Mouse (Mus musculus): ENCODE measurements around the gene Lman1l. TPM values are rescaled to one million over a fixed set of nuclear protein-coding genes. Genes with fewer than 3 reads are reported as not detected.

Lman1l gene
- not detected in 2 replicates for polyA plus RNA-seq (2016; fragmentation: Nextera tagmentation; extraction: Ambion mirVana)

GRCm38 (mm10) chr9:57620674-57621073 lies at the start of gene Lman1l:
Lman1l (minus strand) TSS chr9:57620774.
- WGBS = 84% methylated on average over 5 of the region's 5 CpGs

GRCm38 (mm10) chr9:57669566-57669965 lies 49.0 kb upstream of the Lman1l start:
- Histone ChIP-seq H3K4me2 (no peak overlapping the region), H3K36me3 (no peaks in the 10 kb centered on the region), H3K27ac (ENCODE audit: poor library complexity, severe bottlenecking) (no peak overlapping the region), H3K4me3 (no peak overlapping the region), H3K9ac (no peak overlapping the region), H3K27me3 (replicated peaks) (0 out of 2 replicates have a peak, but pooled peaks cover 9% of the 10 kb centered on the region), H3K4me1 (replicated peaks) (peaks cover 6% of the 10 kb centered on the region; the same call in 1 of the 2 replicates), H3K9me3 (replicated peaks) (no peaks in the 10 kb centered on the region)
- WGBS = 78% methylated on average over 3 of the region's 3 CpGs
- no peak for ATAC-seq (ENCODE audit: insufficient number of reproducible peaks, low FRiP score)

More at GRCm38 (mm10) chr9:57620674-57621073, at the start of gene Lman1l:
- Histone ChIP-seq H3K36me3 (peaks cover 16% of the 10 kb centered on the region), H3K27ac (ENCODE audit: poor library complexity, severe bottlenecking) (no peak within 1 kb of the TSS), H3K9ac (no peak within 1 kb of the TSS), H3K9me3 (replicated peaks) (no peaks in the 10 kb centered on the region), H3K4me2 (no peak within 1 kb of the TSS), H3K27me3 (replicated peaks) (0 out of 2 replicates have a peak, but pooled peaks cover 3% of the 10 kb centered on the region), H3K4me1 (replicated peaks) (no peaks in the 10 kb centered on the region), H3K4me3 (no peak within 1 kb of the TSS)
- ATAC-seq (ENCODE audit: insufficient number of reproducible peaks, low FRiP score) = no peak

- Histone ChIP-seq H3K4me2 (no peak overlapping the region), H3K27ac (ENCODE audit: poor library complexity, severe bottlenecking) (no peak overlapping the region), H3K36me3 (no peaks in the 10 kb centered on the region), H3K4me1 (replicated peaks) (peaks cover 6% of the 10 kb centered on the region; the same call in 1 of the 2 replicates), H3K9ac (no peak overlapping the region), H3K9me3 (replicated peaks) (no peaks in the 10 kb centered on the region; the same call in 1 of the 2 replicates), H3K4me3 (no peak overlapping the region), H3K27me3 (replicated peaks) (0 out of 2 replicates have a peak, but pooled peaks cover 9% of the 10 kb centered on the region)
- no peak for ATAC-seq (ENCODE audit: insufficient number of reproducible peaks, low FRiP score)
- WGBS = 38% methylated on average over 1 of the region's 1 CpGs
Observed at GRCm38 (mm10) chr9:57668277-57668676, 47.7 kb upstream of the Lman1l start.

- no peak for ATAC-seq (ENCODE audit: insufficient number of reproducible peaks, low FRiP score)
- Histone ChIP-seq H3K4me2 (no peak overlapping the region), H3K4me3 (no peak overlapping the region), H3K9ac (no peak overlapping the region), H3K27me3 (replicated peaks) (0 out of 2 replicates have a peak, but pooled peaks cover 9% of the 10 kb centered on the region), H3K27ac (ENCODE audit: poor library complexity, severe bottlenecking) (no peak overlapping the region), H3K36me3 (no peaks in the 10 kb centered on the region), H3K9me3 (replicated peaks) (no peaks in the 10 kb centered on the region; the same call in 1 of the 2 replicates), H3K4me1 (replicated peaks) (peaks cover 6% of the 10 kb centered on the region; the same call in 1 of the 2 replicates)
- 59% methylated on average over 11 of the region's 11 CpGs for WGBS
Observed at GRCm38 (mm10) chr9:57667817-57668216, 47.2 kb upstream of the Lman1l start.

- Histone ChIP-seq H3K27ac (ENCODE audit: poor library complexity, severe bottlenecking) (no peak overlapping the region), H3K9ac (no peak overlapping the region), H3K36me3 (no peaks in the 10 kb centered on the region), H3K4me3 (no peak overlapping the region), H3K9me3 (replicated peaks) (no peaks in the 10 kb centered on the region; the same call in 1 of the 2 replicates), H3K27me3 (replicated peaks) (0 out of 2 replicates have a peak, but pooled peaks cover 9% of the 10 kb centered on the region), H3K4me1 (replicated peaks) (peaks cover 6% of the 10 kb centered on the region; the same call in 1 of the 2 replicates), H3K4me2 (no peak overlapping the region)
- ATAC-seq (ENCODE audit: insufficient number of reproducible peaks, low FRiP score) = no peak
- 68% methylated on average over 3 of the region's 3 CpGs for WGBS
Observed at GRCm38 (mm10) chr9:57667136-57667535, 46.6 kb upstream of the Lman1l start.

- H3K4me3 ChIP-seq = no peak overlapping the region
- H3K4me2 ChIP-seq = no peak overlapping the region
- H3K9me3 ChIP-seq (replicated peaks) = no peaks in the 10 kb centered on the region; the same call in 1 of the 2 replicates
- no peak overlapping the region for H3K9ac ChIP-seq
- 84% methylated on average over 8 of the region's 8 CpGs for WGBS
- H3K36me3 ChIP-seq = no peaks in the 10 kb centered on the region
- peaks cover 6% of the 10 kb centered on the region; the same call in 1 of the 2 replicates for H3K4me1 ChIP-seq (replicated peaks)
- 0 out of 2 replicates have a peak, but pooled peaks cover 9% of the 10 kb centered on the region for H3K27me3 ChIP-seq (replicated peaks)
- H3K27ac ChIP-seq (ENCODE audit: poor library complexity, severe bottlenecking) = no peak overlapping the region
- no peak for ATAC-seq (ENCODE audit: insufficient number of reproducible peaks, low FRiP score)
Observed at GRCm38 (mm10) chr9:57666536-57666935, 46.0 kb upstream of the Lman1l start.

- no peak for ATAC-seq (ENCODE audit: insufficient number of reproducible peaks, low FRiP score)
Observed at GRCm38 (mm10) chr9:57664616-57665015, 44.0 kb upstream of the Lman1l start.

GRCm38 (mm10) chr9:57661552-57661951 lies 41.0 kb upstream of the Lman1l start:
- Histone ChIP-seq H3K4me3 (no peak overlapping the region), H3K27me3 (replicated peaks) (0 out of 2 replicates have a peak, but pooled peaks cover 3% of the 10 kb centered on the region), H3K4me2 (no peak overlapping the region), H3K4me1 (replicated peaks) (no peaks in the 10 kb centered on the region), H3K9me3 (replicated peaks) (no peaks in the 10 kb centered on the region; the same call in 1 of the 2 replicates), H3K36me3 (no peaks in the 10 kb centered on the region), H3K9ac (no peak overlapping the region), H3K27ac (ENCODE audit: poor library complexity, severe bottlenecking) (no peak overlapping the region)
- 12% methylated on average over 3 of the region's 3 CpGs for WGBS
- no peak for ATAC-seq (ENCODE audit: insufficient number of reproducible peaks, low FRiP score)

More at GRCm38 (mm10) chr9:57664616-57665015, 44.0 kb upstream of the Lman1l start:
- H3K27me3 ChIP-seq (replicated peaks) = 0 out of 2 replicates have a peak, but pooled peaks cover 9% of the 10 kb centered on the region
- no peak overlapping the region for H3K4me3 ChIP-seq
- H3K9me3 ChIP-seq (replicated peaks) = no peaks in the 10 kb centered on the region; the same call in 1 of the 2 replicates
- H3K27ac ChIP-seq (ENCODE audit: poor library complexity, severe bottlenecking) = no peak overlapping the region
- no peak overlapping the region for H3K4me2 ChIP-seq
- H3K4me1 ChIP-seq (replicated peaks) = peaks cover 6% of the 10 kb centered on the region; the same call in 1 of the 2 replicates
- WGBS = 51% methylated on average over 7 of the region's 7 CpGs
- H3K9ac ChIP-seq = no peak overlapping the region
- H3K36me3 ChIP-seq = no peaks in the 10 kb centered on the region

- Histone ChIP-seq H3K27ac (ENCODE audit: poor library complexity, severe bottlenecking) (no peak overlapping the region), H3K36me3 (no peaks in the 10 kb centered on the region), H3K4me1 (replicated peaks) (peaks cover 5% of the 10 kb centered on the region; the same call in 1 of the 2 replicates), H3K9ac (no peak overlapping the region), H3K9me3 (replicated peaks) (no peaks in the 10 kb centered on the region; the same call in 1 of the 2 replicates), H3K4me3 (no peak overlapping the region), H3K27me3 (replicated peaks) (0 out of 2 replicates have a peak, but pooled peaks cover 3% of the 10 kb centered on the region), H3K4me2 (no peak overlapping the region)
- 56% methylated on average over 6 of the region's 6 CpGs for WGBS
- no peak for ATAC-seq (ENCODE audit: insufficient number of reproducible peaks, low FRiP score)
Observed at GRCm38 (mm10) chr9:57660501-57660900, 39.9 kb upstream of the Lman1l start.

- Histone ChIP-seq H3K9ac (no peak overlapping the region), H3K36me3 (no peaks in the 10 kb centered on the region), H3K4me2 (no peak overlapping the region), H3K27me3 (replicated peaks) (peaks cover 4% of the 10 kb centered on the region; the same call in 1 of the 2 replicates), H3K9me3 (replicated peaks) (no peaks in the 10 kb centered on the region; the same call in 1 of the 2 replicates), H3K4me1 (replicated peaks) (peaks cover 5% of the 10 kb centered on the region; the same call in 1 of the 2 replicates), H3K4me3 (no peak overlapping the region), H3K27ac (ENCODE audit: poor library complexity, severe bottlenecking) (no peak overlapping the region)
- peak; percentile 58; the same call in 1 of the 2 replicates for ATAC-seq (ENCODE audit: insufficient number of reproducible peaks, low FRiP score)
- WGBS = 14% methylated on average over 4 of the region's 4 CpGs
Observed at GRCm38 (mm10) chr9:57659774-57660173, 39.2 kb upstream of the Lman1l start.

- no peak overlapping the region for H3K27ac ChIP-seq (ENCODE audit: poor library complexity, severe bottlenecking)
- H3K27me3 ChIP-seq (replicated peaks) = peaks cover 12% of the 10 kb centered on the region
- no peak overlapping the region for H3K4me2 ChIP-seq
- WGBS = 83% methylated on average over 4 of the region's 4 CpGs
- H3K4me1 ChIP-seq (replicated peaks) = peaks cover 9% of the 10 kb centered on the region; the same call in 1 of the 2 replicates
- H3K4me3 ChIP-seq = no peak overlapping the region
- H3K9ac ChIP-seq = no peak overlapping the region
- no peaks in the 10 kb centered on the region; the same call in 1 of the 2 replicates for H3K9me3 ChIP-seq (replicated peaks)
- ATAC-seq (ENCODE audit: insufficient number of reproducible peaks, low FRiP score) = no peak
- H3K36me3 ChIP-seq = no peaks in the 10 kb centered on the region
Observed at GRCm38 (mm10) chr9:57658970-57659369, 38.4 kb upstream of the Lman1l start.

Data from heart, embryonic 12.5 days (tissue).